Mouse (Mus musculus) liver, embryonic 16.5 days (tissue): ENCODE measurements around the gene Cacna2d1. TPM values are rescaled to one million over a fixed set of nuclear protein-coding genes. Genes with fewer than 3 reads are reported as not detected.

ENCODE experiments used
- ATAC-seq: fragments of 200-750 bp; cut with Nextera tagmentation; 2 replicates; pipeline ENCODE4 v1.8.0; 2017; ENCODE audit warnings: low read depth, mild to moderate bottlenecking, moderate number of reproducible peaks, moderate library complexity
- H3K27ac ChIP-seq: fragments of 300-500 bp; sonication (generic); 2 replicates; pipeline ENCODE4 v1.5.1; 2014; ENCODE audit warnings: mild to moderate bottlenecking, low read length
- H3K27me3 ChIP-seq: fragments of 300-500 bp; sonication (generic); 2 replicates; pipeline ENCODE4 v1.6.1; 2014; ENCODE audit warnings: low read depth, low read length, mixed read lengths; ENCODE audit not compliant: control insufficient read depth, insufficient read depth
- H3K36me3 ChIP-seq: fragments of 300-500 bp; sonication (generic); 2 replicates; pipeline ENCODE4 v1.6.1; 2014; ENCODE audit warnings: mild to moderate bottlenecking; ENCODE audit not compliant: control insufficient read depth, insufficient read depth
- H3K4me1 ChIP-seq: fragments of 300-500 bp; sonication (generic); 2 replicates; pipeline ENCODE4 v1.6.1; 2014; ENCODE audit warnings: low read depth, low read length, mixed read lengths; ENCODE audit not compliant: control insufficient read depth
- H3K4me2 ChIP-seq: fragments of 300-500 bp; sonication (generic); 2 replicates; pipeline ENCODE4 v1.6.1; 2014; ENCODE audit warnings: low read depth, low read length, mixed read lengths
- H3K4me3 ChIP-seq: fragments of 300-500 bp; sonication (generic); 2 replicates; pipeline ENCODE4 v1.5.1; 2014; ENCODE audit warnings: low read depth, mild to moderate bottlenecking, low read length
- H3K9ac ChIP-seq: fragments of 300-500 bp; sonication (generic); 2 replicates; pipeline ENCODE4 v1.6.1; 2014; ENCODE audit warnings: low read depth, low read length
- H3K9me3 ChIP-seq: fragments of 300-500 bp; sonication (generic); replicated peaks from 2 replicates; pipeline ENCODE4 v1.6.1; 2016; ENCODE audit warnings: low read length; ENCODE audit not compliant: control insufficient read depth
- WGBS: fragments of 180-500 bp; shearing (Covaris S2); extraction: QIAGEN DNeasy Blood & Tissue Kit; methylation state at CpG from one replicate; pipeline ENCODE4 v1.1.7; 2014; ENCODE audit not compliant: insufficient replicate concordance; 5-methylcytosine and 5-hydroxymethylcytosine counted together
- polyA plus RNA-seq: library from polyadenylated mRNA; unstranded; fragments of >200 nt; fragmentation: Nextera tagmentation; extraction: Ambion mirVana; gene quantifications from 2 replicates; pipeline ENCODE4 v1.2.1, GENCODE M21; 2015

The Cacna2d1 gene
- polyA plus RNA-seq, 1 experiment from 2014 or later = 0.53 TPM

DNA sequence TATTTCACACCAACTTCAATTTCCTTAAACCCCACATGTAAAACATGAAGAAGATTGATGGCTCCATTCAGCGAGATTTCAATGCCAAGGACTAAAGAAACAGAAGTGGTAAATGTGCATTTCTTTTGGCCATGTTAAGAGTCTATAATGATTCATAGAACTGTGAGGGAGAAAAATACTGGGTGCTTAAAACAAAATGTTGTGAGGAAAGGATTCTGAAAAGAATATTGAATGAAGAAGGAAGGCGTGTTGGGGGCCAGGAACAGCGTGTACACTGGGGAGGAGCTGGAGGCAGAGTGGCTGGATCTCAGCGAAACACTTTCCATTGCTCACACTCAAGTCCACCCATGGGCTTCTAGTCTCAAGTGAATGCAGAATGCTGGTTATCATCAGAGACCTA is 360.2 kb downstream of the Cacna2d1 start:
- no peak for ATAC-seq
- Histone ChIP-seq H3K9ac (no peak overlapping the region), H3K4me2 (no peak overlapping the region), H3K9me3 (no peaks in the 10 kb centered on the region), H3K36me3 (no peaks in the 10 kb centered on the region), H3K27ac (no peak overlapping the region), H3K27me3 (no peaks in the 10 kb centered on the region), H3K4me3 (no peak overlapping the region), H3K4me1 (no peaks in the 10 kb centered on the region)
- 62% methylated on average over 4 of the region's 4 CpGs for WGBS

DNA sequence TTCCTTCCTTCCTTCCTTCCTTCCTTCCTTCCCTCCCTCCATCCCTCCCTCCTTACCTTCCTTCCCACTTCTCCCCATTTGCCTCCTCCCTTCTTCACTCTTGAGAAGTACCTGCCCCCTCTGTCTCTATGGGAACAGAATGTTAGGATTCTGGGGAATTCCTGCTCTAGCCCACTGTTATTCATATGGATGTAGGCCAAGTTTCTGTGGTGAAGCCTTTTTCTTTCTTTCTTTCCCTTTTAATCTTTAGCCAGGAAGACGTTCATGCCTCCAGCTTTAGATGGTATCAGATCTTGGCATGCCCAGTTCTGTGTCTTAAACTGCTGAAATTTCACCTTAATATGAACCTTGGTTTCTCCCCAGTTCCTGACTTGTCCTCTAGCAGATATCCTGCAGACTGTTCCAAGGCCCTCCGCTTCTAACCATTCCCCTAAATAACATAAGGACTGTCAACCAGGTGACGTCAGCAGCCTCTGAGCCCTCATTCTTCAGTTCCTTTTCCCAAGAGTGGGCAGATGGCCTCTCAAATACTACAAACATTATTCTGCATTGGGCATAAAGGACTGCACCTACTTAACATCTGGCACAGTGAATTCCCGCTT is 362.8 kb downstream of the Cacna2d1 start:
- Histone ChIP-seq H3K9me3 (no peaks in the 10 kb centered on the region), H3K27me3 (no peaks in the 10 kb centered on the region), H3K27ac (no peak overlapping the region), H3K4me3 (no peak overlapping the region), H3K4me1 (no peaks in the 10 kb centered on the region), H3K36me3 (no peaks in the 10 kb centered on the region), H3K4me2 (no peak overlapping the region), H3K9ac (no peak overlapping the region)
- ATAC-seq = no peak
- 54% methylated on average over 4 of the region's 4 CpGs for WGBS

DNA sequence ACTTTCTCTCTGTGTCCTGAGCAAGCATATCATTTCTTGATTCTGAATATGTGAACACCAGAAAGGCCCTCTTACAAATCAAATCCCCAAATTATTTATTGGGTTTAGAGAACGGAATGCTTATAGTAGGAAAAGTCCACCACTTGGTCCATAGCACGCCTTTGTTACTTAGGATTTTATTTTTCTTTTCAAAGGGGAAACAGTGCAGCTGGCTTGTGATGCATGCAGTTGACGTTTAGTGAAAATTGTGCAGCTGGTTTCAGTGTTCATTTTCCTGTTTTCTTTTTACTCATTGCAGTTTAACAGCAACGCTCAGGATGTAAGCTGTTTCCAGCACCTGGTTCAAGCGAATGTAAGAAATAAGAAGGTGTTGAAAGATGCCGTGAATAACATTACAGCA is 365.1 kb downstream of the Cacna2d1 start:
- no peaks in the 10 kb centered on the region for H3K4me1 ChIP-seq
- no peak overlapping the region for H3K4me3 ChIP-seq
- H3K27me3 ChIP-seq = no peaks in the 10 kb centered on the region
- no peak overlapping the region for H3K9ac ChIP-seq
- no peaks in the 10 kb centered on the region for H3K36me3 ChIP-seq
- ATAC-seq = no peak
- 67% methylated on average over 6 of the region's 6 CpGs for WGBS
- H3K27ac ChIP-seq = no peak overlapping the region
- no peak overlapping the region for H3K4me2 ChIP-seq
- H3K9me3 ChIP-seq = no peaks in the 10 kb centered on the region

DNA sequence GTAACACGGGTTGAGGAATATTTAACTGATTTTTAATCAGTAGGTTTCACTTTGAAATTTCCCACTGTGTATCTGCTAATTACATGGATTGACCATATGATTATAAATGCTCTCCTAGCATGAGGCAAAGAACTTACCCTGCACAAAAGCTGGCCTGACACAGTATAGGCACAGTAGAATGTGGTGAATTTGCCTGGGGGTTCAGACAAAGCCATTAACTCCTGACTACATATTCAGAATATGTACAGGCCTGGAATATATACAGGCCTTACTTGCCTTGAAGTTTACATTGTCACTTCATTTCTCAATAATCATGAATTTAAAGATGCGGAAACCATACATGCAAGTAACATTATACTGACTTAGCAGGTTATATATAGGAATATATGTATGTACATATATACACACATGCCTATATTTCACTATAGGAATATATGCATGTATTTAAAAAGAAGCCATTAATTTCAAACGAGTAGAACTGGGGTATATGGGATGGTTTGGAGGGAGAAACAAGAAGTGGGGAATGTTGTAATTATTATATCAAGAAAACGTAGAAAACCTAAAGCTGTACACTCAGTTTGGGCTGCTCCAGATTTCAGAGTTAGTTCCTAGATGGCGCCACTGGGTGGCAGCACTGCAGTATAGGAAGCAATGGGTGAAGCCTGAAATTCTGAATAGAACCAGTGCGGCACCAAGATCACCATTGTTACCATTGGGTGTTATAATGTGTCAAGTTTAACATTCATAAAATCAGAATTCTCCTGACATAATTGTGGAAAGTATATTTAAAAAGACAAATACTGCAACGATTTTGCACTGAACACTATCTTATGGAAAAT is 374.9 kb downstream of the Cacna2d1 start:
- no peak overlapping the region for H3K9ac ChIP-seq
- WGBS = 30% methylated on average over 7 of the region's 7 CpGs
- no peak for ATAC-seq
- no peak overlapping the region for H3K4me3 ChIP-seq
- H3K4me2 ChIP-seq = no peak overlapping the region
- no peaks in the 10 kb centered on the region for H3K27me3 ChIP-seq
- H3K4me1 ChIP-seq = no peaks in the 10 kb centered on the region
- H3K9me3 ChIP-seq = no peaks in the 10 kb centered on the region
- no peak overlapping the region for H3K27ac ChIP-seq
- H3K36me3 ChIP-seq = no peaks in the 10 kb centered on the region

DNA sequence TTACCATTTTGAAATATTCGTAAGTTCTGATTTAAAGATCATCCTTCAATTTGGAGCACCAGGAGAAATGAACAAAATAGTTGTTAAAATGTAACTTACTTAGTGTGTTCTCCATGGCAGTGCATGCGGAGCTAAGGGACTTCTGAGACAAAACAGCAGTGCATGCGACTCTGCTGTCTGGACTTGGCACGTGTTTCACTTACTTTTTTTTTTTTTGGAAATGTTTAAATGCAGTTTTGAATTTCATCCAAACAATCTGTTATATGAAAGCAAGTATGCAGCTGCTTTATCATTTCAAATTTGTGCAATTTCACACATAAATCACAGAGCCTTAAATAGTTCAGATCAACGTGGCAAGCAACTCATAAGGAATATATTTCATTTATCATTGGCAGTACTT is 379.8 kb downstream of the Cacna2d1 start:
- ATAC-seq = no peak
- Histone ChIP-seq H3K27ac (no peak overlapping the region), H3K4me2 (no peak overlapping the region), H3K9ac (no peak overlapping the region), H3K4me1 (no peaks in the 10 kb centered on the region), H3K36me3 (no peaks in the 10 kb centered on the region), H3K4me3 (no peak overlapping the region), H3K27me3 (no peaks in the 10 kb centered on the region), H3K9me3 (no peaks in the 10 kb centered on the region)
- 64% methylated on average over 5 of the region's 5 CpGs for WGBS

DNA sequence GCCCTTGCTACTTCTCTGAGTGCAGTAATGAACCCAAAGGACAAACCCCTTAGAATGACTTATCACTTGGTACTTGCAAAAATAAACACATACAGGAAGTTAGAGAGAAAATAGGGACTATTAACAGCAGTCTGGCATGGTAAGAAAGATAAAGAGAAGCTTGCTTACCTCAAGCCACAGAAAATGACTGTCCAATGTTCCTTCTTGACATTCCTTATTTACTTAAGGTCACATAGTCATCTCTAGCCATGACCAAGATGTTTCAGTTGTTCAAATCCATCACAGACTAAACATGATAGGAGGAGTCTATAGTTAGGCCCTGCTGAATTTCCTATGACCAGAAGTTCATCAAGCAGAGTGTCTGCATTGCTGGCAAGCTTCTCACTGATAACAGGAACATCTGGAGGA is 381.5 kb downstream of the Cacna2d1 start:
- peak; percentile 56 for ATAC-seq
- no peak overlapping the region for H3K4me3 ChIP-seq

DNA sequence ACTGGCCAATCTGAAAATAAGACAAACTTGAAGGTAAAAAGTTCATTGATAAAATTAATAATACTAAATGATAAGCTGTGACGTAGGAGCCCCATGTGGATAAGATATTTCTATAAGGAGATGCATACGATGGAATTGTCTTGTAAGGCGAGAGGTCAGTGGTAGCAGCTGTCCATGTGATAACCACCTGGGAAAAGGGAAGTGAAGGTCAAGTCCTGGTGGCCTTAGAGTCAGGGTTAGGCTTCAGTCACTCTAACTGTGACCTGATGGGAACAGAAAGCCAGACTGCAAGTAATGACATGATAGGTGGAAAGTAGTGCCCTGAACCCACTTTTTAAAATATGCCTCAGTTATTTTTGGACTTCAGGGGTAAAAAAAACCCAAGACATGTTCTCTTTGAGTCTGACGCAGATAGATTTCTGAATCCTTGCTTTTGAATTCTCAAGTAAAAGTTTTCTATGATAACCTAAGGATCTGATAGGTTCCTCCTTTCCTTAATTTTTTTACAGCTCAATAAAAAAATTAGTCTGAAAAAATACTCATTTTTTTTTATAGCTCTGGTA is 383.3 kb downstream of the Cacna2d1 start:
- H3K4me3 ChIP-seq = no peak overlapping the region
- no peaks in the 10 kb centered on the region for H3K9me3 ChIP-seq
- ATAC-seq = peak; percentile 9; the same call in 1 of the 2 replicates
- H3K4me2 ChIP-seq = no peak overlapping the region
- H3K9ac ChIP-seq = no peak overlapping the region
- no peaks in the 10 kb centered on the region for H3K36me3 ChIP-seq
- H3K27me3 ChIP-seq = no peaks in the 10 kb centered on the region
- 49% methylated on average over 4 of the region's 4 CpGs for WGBS
- no peak overlapping the region for H3K27ac ChIP-seq
- H3K4me1 ChIP-seq = no peaks in the 10 kb centered on the region

More for the DNA sequence above, 381.5 kb downstream of the Cacna2d1 start:
- Histone ChIP-seq H3K27me3 (no peaks in the 10 kb centered on the region), H3K4me2 (no peak overlapping the region), H3K4me1 (no peaks in the 10 kb centered on the region), H3K27ac (no peak overlapping the region), H3K9ac (no peak overlapping the region), H3K36me3 (no peaks in the 10 kb centered on the region), H3K9me3 (no peaks in the 10 kb centered on the region)

DNA sequence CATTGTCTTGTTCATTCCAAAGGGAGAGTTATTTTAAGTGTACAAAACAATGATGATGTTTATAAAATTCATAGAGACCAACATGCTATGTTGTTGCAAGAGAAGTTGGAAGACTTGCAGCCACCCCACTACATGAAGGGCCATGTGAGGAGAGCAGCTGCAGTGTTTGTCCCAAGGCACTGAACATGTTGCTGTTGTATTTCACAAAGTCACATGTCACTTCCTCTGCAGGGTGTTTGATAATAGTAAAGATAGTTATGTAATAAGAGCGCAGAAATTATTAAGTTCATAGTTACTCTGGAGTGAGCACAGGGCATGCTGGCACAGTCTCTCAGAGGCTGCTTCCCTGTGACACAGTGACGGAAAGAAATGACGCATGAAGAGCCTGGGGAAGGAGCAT is 392.1 kb downstream of the Cacna2d1 start:
- Histone ChIP-seq H3K27ac (no peak overlapping the region), H3K4me2 (no peak overlapping the region), H3K9me3 (no peaks in the 10 kb centered on the region), H3K9ac (no peak overlapping the region), H3K27me3 (no peaks in the 10 kb centered on the region), H3K4me3 (no peak overlapping the region), H3K4me1 (no peaks in the 10 kb centered on the region), H3K36me3 (no peaks in the 10 kb centered on the region)
- 65% methylated on average over 3 of the region's 3 CpGs for WGBS
- no peak for ATAC-seq

DNA sequence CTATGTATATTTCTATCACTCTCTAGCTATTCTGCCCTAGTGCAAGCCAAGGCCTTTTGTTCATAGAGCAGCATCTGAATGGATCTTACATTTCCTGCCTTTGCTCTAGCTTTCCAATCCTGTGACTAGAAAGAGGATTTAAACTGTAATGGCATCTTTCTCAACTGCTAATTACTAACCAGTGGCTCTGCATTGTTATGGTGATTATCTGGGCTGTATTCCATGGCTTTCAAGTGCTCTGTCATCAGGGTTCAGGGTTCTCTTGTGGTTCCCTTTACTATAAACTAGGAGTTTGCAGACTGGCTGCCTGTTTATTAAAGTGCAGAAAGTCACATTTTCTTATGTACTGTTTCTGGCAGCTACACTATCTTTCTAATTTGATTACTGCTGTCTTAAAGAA is 410.9 kb downstream of the Cacna2d1 start:
- no peak for ATAC-seq
- no peaks in the 10 kb centered on the region for H3K27me3 ChIP-seq

More for the DNA sequence above, 410.9 kb downstream of the Cacna2d1 start:
- no peaks in the 10 kb centered on the region for H3K4me1 ChIP-seq
- no peak overlapping the region for H3K4me3 ChIP-seq
- no peak overlapping the region for H3K27ac ChIP-seq
- no peak overlapping the region for H3K4me2 ChIP-seq
- no peak overlapping the region for H3K9ac ChIP-seq
- no peaks in the 10 kb centered on the region for H3K36me3 ChIP-seq
- no peaks in the 10 kb centered on the region for H3K9me3 ChIP-seq
